Mouse (Mus musculus): ENCODE measurements at regions not wholly inside any gene's neighbourhood (a gene's known extent, or its start where the extent isn't known, plus 50 kb on each side); places are given as distances from the start of the nearest gene placed in this dataset.

DNA sequence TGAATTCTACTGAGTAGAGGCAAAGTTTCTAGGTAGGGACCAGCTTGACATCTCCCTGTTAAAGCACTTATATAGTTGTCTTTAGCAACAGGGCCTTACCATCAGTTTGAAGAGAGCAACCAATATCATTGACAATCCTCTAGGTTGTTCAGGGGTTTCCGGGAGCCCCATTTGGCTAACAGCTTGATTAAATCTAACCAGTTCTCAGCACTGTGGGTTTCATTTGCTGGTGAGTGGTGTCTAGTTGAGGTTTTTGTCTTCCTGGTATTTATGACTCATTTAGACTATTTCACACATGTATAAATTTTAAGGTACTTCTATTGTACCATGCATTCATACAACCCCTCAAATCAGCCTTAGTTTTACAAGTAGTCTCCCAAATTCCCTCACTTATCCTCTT, 823.4 kb upstream of the Sel1l start:
- DNase-seq (ENCODE audit: low spot score): no peak

GRCm38 (mm10) chr12:92646634-92647033, 797.7 kb upstream of the Sel1l start:
- no peak for DNase-seq (ENCODE audit: low spot score)

DNA sequence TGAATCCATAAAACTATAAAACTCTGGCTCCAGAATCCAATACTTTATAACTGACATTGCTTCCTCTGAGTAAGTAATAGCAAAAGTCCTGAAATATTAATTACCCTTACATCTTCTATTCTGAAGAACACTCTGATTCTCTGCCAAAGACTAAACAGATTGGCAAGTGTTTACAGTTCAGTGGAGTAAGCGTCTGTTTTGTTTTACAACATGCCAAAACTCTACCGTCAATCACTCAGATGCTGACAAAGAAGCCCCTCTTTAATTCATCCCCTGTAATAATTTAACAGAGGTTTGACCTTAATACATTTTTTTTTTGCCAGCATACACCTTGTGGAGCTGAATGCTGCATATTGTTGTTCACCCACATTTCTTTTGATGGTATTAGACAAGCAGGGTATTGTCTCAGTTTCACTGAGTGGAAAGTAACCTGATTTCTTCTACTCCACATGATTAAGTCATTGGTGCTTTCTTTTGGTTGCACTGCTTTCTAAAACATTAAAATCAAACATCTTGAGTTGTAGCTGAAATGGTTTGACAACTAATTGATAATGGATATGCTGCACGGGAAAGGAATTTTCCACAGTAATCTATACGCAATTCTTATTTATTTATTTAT, 796.2 kb upstream of the Sel1l start:
- no peak for DNase-seq (ENCODE audit: low spot score)

DNA sequence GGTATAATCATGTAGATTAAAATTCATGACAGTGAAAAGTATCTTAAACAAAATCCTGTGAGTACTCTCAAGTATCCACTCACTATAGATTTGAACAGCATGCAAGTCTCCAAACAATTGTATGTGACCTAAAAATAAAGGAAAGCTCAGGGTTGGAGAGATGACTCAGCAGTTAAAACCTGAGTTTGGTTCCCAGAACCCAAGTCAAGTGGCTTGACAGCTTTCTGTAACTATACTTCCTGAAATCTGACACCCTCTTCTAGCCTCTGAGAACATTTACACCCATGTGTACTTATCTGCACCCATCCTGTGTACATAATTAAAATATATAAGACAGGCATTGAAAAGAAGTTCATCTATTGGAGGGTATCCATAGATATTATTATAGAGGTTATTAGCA, 770.2 kb upstream of the Sel1l start:
- DNase-seq (ENCODE audit: low spot score): no peak

GRCm38 (mm10) chr12:92618519-92618918, 769.6 kb upstream of the Sel1l start:
- DNase-seq (ENCODE audit: low spot score): no peak

DNA sequence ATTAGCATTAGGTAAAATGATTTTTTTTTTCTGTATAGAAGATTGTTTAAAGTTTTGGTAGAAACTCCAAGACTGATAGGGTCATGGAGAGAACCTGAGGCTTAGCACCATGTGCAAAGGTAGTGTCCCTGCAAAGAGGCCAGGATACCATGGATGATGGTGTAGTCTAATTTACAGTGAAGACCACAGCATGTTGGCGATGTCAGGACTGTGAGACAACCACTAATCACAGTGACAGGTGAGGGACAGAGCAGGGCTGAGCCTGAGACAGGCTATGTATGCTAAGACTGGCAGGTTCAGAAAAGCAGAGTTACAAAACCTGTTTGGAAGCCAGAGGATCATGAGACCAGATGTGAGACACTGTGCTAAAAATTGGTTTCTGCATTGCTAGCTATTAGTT, 752.7 kb upstream of the Sel1l start:
- DNase-seq (ENCODE audit: low spot score): no peak

- no peak for DNase-seq (ENCODE audit: low spot score)
Observed at GRCm38 (mm10) chr12:92589725-92590124, 740.8 kb upstream of the Sel1l start.

DNA sequence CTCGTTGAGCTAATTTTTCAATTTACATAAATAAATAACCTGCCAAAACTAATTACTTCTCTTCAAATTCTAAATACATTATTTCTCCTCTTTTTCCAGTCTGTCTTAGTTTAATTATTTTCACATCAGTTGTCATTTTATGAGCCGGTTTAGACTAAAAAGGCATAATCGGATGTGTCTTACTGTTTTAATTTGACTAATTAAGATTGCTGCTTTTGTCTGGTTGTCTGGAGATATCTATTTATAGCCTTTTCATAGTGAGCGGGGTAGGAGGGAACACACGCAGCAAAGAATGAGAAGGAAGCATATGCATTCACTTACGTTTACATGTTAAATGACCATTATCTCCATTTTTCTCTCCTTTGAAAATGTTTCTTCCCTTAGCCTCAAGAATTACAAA, 740.3 kb upstream of the Sel1l start:
- no peak for DNase-seq (ENCODE audit: low spot score)

- no peak for DNase-seq (ENCODE audit: low spot score)
Observed at GRCm38 (mm10) chr12:92578596-92578995, 729.6 kb upstream of the Sel1l start.
